Mouse (Mus musculus): ENCODE data around the gene Glrx. TPM values are rescaled to one million over a fixed set of nuclear protein-coding genes. Genes with fewer than 3 reads are reported as not detected.

Gene Glrx
- 12.4 TPM for total RNA-seq (2023)

GRCm38 (mm10) chr13:75839719-75840481 lies at the start of gene Glrx:
Gene Glrx (plus strand): TSS chr13:75839868.

Other genes with a start within 250 kb of the Glrx start
- gene Ell2, start 133.1 kb upstream of the Glrx start, total RNA-seq (2023): 14.8 TPM
- not detected for gene Rhobtb3, start 104.1 kb downstream of the Glrx start, total RNA-seq (2023)
- not detected for gene Spata9, start 127.3 kb downstream of the Glrx start, total RNA-seq (2023)
- 8.3 TPM for gene Rfesd, start 178.9 kb downstream of the Glrx start, total RNA-seq (2023)
- not detected for gene Gpr150, start 217.1 kb downstream of the Glrx start, total RNA-seq (2023)